Mouse (Mus musculus) limb, embryonic 10.5 days (tissue): ENCODE data around the gene Nr2f2. TPM values are rescaled to one million over a fixed set of nuclear protein-coding genes. Genes with fewer than 3 reads are reported as not detected.
A peak's percentile ranks its signal among the peaks of the same experiment; 100 is the strongest.

Experiments used
- DNase-seq: peaks from one replicate; pipeline ENCODE4 v3.0.0-alpha.2; 2017; ENCODE audit warnings: low spot score
- H3K27ac ChIP-seq: fragments of 300-500 bp; sonication (generic); 2 replicates; pipeline ENCODE4 v1.5.1; 2016; ENCODE audit warnings: mild to moderate bottlenecking
- H3K27me3 ChIP-seq: fragments of 300-500 bp; sonication (generic); 2 replicates; pipeline ENCODE4 v1.6.1; 2016; ENCODE audit warnings: low read depth, mild to moderate bottlenecking; ENCODE audit not compliant: poor library complexity, severe bottlenecking
- H3K36me3 ChIP-seq: fragments of 300-500 bp; sonication (generic); 2 replicates; pipeline ENCODE4 v1.6.1; 2016; ENCODE audit warnings: mild to moderate bottlenecking, moderate library complexity
- H3K4me1 ChIP-seq: fragments of 300-500 bp; sonication (generic); 2 replicates; pipeline ENCODE4 v1.6.1; 2016
- H3K4me3 ChIP-seq: fragments of 300-500 bp; sonication (generic); 2 replicates; pipeline ENCODE4 v1.5.1; 2016; ENCODE audit warnings: mild to moderate bottlenecking, moderate library complexity
- H3K9me3 ChIP-seq: fragments of 300-500 bp; sonication (generic); replicated peaks from 2 replicates; pipeline ENCODE4 v1.6.1; 2016; ENCODE audit warnings: mild to moderate bottlenecking
- WGBS: fragments of 180-500 bp; shearing (Covaris S2); methylation state at CpG from one replicate; pipeline ENCODE4 v1.1.7; 2016; 5-methylcytosine and 5-hydroxymethylcytosine counted together
- polyA plus RNA-seq: library from polyadenylated mRNA; unstranded; fragments of >200 nt; fragmentation: Nextera tagmentation; extraction: Ambion mirVana; gene quantifications from 2 replicates; pipeline ENCODE4 v1.2.1, GENCODE M21; 2016

Gene Nr2f2
- polyA plus RNA-seq = 48.0 and 56.8 TPM in 2 replicates

GRCm38 (mm10) chr7:70365941-70366807, at the start of gene Nr2f2:
Gene Nr2f2, minus strand, starts transcription at chr7:70366735.
- under 1% methylated on average over 16 of the region's 16 CpGs for WGBS
- H3K27ac ChIP-seq = peak within 1 kb of the TSS; percentile 83
- peaks cover 66% of the 10 kb centered on the region for H3K4me1 ChIP-seq
- no peaks in the 10 kb centered on the region for H3K36me3 ChIP-seq
- peaks cover 58% of the 10 kb centered on the region for H3K27me3 ChIP-seq
- DNase-seq = peak; percentile 36
- no peaks in the 10 kb centered on the region for H3K9me3 ChIP-seq
- H3K4me3 ChIP-seq = peak within 1 kb of the TSS; percentile 61

- WGBS = 88% methylated on average over 4 of the region's 4 CpGs
- no peak for DNase-seq
- Histone ChIP-seq H3K4me1 (peaks cover 28% of the 10 kb centered on the region), H3K4me3 (no peak overlapping the region), H3K9me3 (no peaks in the 10 kb centered on the region), H3K36me3 (0 out of 2 replicates have a peak, but pooled peaks cover 4% of the 10 kb centered on the region), H3K27ac (no peak overlapping the region), H3K27me3 (no peaks in the 10 kb centered on the region)
Measured at GRCm38 (mm10) chr7:70414461-70414860, 47.9 kb upstream of the Nr2f2 start.

GRCm38 (mm10) chr7:70413646-70414045, 47.1 kb upstream of the Nr2f2 start:
- 89% methylated on average over 4 of the region's 4 CpGs for WGBS
- Histone ChIP-seq H3K27me3 (no peaks in the 10 kb centered on the region), H3K36me3 (0 out of 2 replicates have a peak, but pooled peaks cover 4% of the 10 kb centered on the region), H3K4me1 (peaks cover 29% of the 10 kb centered on the region), H3K27ac (no peak overlapping the region), H3K9me3 (no peaks in the 10 kb centered on the region), H3K4me3 (no peak overlapping the region)
- DNase-seq = no peak

- 96% methylated on average over 7 of the region's 7 CpGs for WGBS
- no peak for DNase-seq
- Histone ChIP-seq H3K9me3 (no peaks in the 10 kb centered on the region), H3K4me3 (no peak overlapping the region), H3K27ac (no peak overlapping the region), H3K36me3 (0 out of 2 replicates have a peak, but pooled peaks cover 4% of the 10 kb centered on the region), H3K27me3 (no peaks in the 10 kb centered on the region), H3K4me1 (peaks cover 29% of the 10 kb centered on the region)
Measured at GRCm38 (mm10) chr7:70412900-70413299, 46.4 kb upstream of the Nr2f2 start.

- no peaks in the 10 kb centered on the region for H3K27me3 ChIP-seq
- no peaks in the 10 kb centered on the region for H3K9me3 ChIP-seq
- H3K4me1 ChIP-seq = peaks cover 23% of the 10 kb centered on the region
- H3K27ac ChIP-seq = no peak overlapping the region
- 87% methylated on average over 3 of the region's 3 CpGs for WGBS
- H3K36me3 ChIP-seq = 0 out of 2 replicates have a peak, but pooled peaks cover 4% of the 10 kb centered on the region
- DNase-seq = no peak
- no peak overlapping the region for H3K4me3 ChIP-seq
Measured at GRCm38 (mm10) chr7:70410350-70410749, 43.8 kb upstream of the Nr2f2 start.

- H3K4me3 ChIP-seq = no peak overlapping the region
Measured at GRCm38 (mm10) chr7:70409890-70410289, 43.4 kb upstream of the Nr2f2 start.

GRCm38 (mm10) chr7:70408814-70409213, 42.3 kb upstream of the Nr2f2 start:
- 82% methylated on average over 3 of the region's 3 CpGs for WGBS
- Histone ChIP-seq H3K27ac (no peak overlapping the region), H3K4me3 (no peak overlapping the region), H3K36me3 (peaks cover 6% of the 10 kb centered on the region; the same call in 1 of the 2 replicates), H3K4me1 (peaks cover 26% of the 10 kb centered on the region), H3K27me3 (0 out of 2 replicates have a peak, but pooled peaks cover 5% of the 10 kb centered on the region), H3K9me3 (no peaks in the 10 kb centered on the region)
- no peak for DNase-seq

More at GRCm38 (mm10) chr7:70409890-70410289, 43.4 kb upstream of the Nr2f2 start:
- H3K27me3 ChIP-seq = no peaks in the 10 kb centered on the region
- H3K27ac ChIP-seq = no peak overlapping the region
- 0 out of 2 replicates have a peak, but pooled peaks cover 4% of the 10 kb centered on the region for H3K36me3 ChIP-seq
- DNase-seq = no peak
- H3K9me3 ChIP-seq = no peaks in the 10 kb centered on the region
- 76% methylated on average over 11 of the region's 11 CpGs for WGBS
- peaks cover 21% of the 10 kb centered on the region for H3K4me1 ChIP-seq

- DNase-seq = no peak
- 92% methylated on average over 11 of the region's 11 CpGs for WGBS
- Histone ChIP-seq H3K9me3 (no peaks in the 10 kb centered on the region), H3K36me3 (peaks cover 6% of the 10 kb centered on the region; the same call in 1 of the 2 replicates), H3K27me3 (0 out of 2 replicates have a peak, but pooled peaks cover 5% of the 10 kb centered on the region), H3K4me3 (no peak overlapping the region), H3K4me1 (peaks cover 26% of the 10 kb centered on the region), H3K27ac (no peak overlapping the region)
Measured at GRCm38 (mm10) chr7:70407123-70407522, 40.6 kb upstream of the Nr2f2 start.

- H3K9me3 ChIP-seq = no peaks in the 10 kb centered on the region
Measured at GRCm38 (mm10) chr7:70406527-70406926, 40.0 kb upstream of the Nr2f2 start.

GRCm38 (mm10) chr7:70405466-70405865, 38.9 kb upstream of the Nr2f2 start:
- H3K27me3 ChIP-seq = 0 out of 2 replicates have a peak, but pooled peaks cover 5% of the 10 kb centered on the region
- H3K27ac ChIP-seq = no peak overlapping the region
- peaks cover 26% of the 10 kb centered on the region for H3K4me1 ChIP-seq
- WGBS = 62% methylated on average over 2 of the region's 2 CpGs
- H3K9me3 ChIP-seq = no peaks in the 10 kb centered on the region
- H3K4me3 ChIP-seq = no peak overlapping the region
- peaks cover 6% of the 10 kb centered on the region; the same call in 1 of the 2 replicates for H3K36me3 ChIP-seq
- no peak for DNase-seq

More at GRCm38 (mm10) chr7:70406527-70406926, 40.0 kb upstream of the Nr2f2 start:
- Histone ChIP-seq H3K36me3 (peaks cover 6% of the 10 kb centered on the region; the same call in 1 of the 2 replicates), H3K27ac (no peak overlapping the region), H3K27me3 (0 out of 2 replicates have a peak, but pooled peaks cover 5% of the 10 kb centered on the region), H3K4me3 (no peak overlapping the region), H3K4me1 (peaks cover 26% of the 10 kb centered on the region)
- WGBS = 91% methylated on average over 11 of the region's 11 CpGs
- no peak for DNase-seq

GRCm38 (mm10) chr7:70382828-70383227, 16.3 kb upstream of the Nr2f2 start:
- Histone ChIP-seq H3K36me3 (no peaks in the 10 kb centered on the region), H3K4me1 (no peaks in the 10 kb centered on the region), H3K27ac (no peak overlapping the region), H3K4me3 (no peak overlapping the region), H3K9me3 (no peaks in the 10 kb centered on the region), H3K27me3 (0 out of 2 replicates have a peak, but pooled peaks cover 9% of the 10 kb centered on the region)
- WGBS = 83% methylated on average over 4 of the region's 4 CpGs
- no peak for DNase-seq

GRCm38 (mm10) chr7:70381409-70382244, 15.1 kb upstream of the Nr2f2 start:
- H3K27me3 ChIP-seq = peaks cover 15% of the 10 kb centered on the region; the same call in 1 of the 2 replicates
- no peak overlapping the region for H3K27ac ChIP-seq
- 91% methylated on average over 14 of the region's 14 CpGs for WGBS
- no peak overlapping the region for H3K4me3 ChIP-seq
- no peaks in the 10 kb centered on the region for H3K36me3 ChIP-seq
- H3K9me3 ChIP-seq = no peaks in the 10 kb centered on the region
- H3K4me1 ChIP-seq = no peaks in the 10 kb centered on the region
- no peak for DNase-seq
